Mouse (Mus musculus) granulocyte monocyte progenitor cell, adult 5-6 weeks (primary cell): ENCODE measurements around the gene Magoh. TPM values are rescaled to one million over a fixed set of nuclear protein-coding genes. Genes with fewer than 3 reads are reported as not detected.

Experiments
- ATAC-seq: replicated peaks from 2 replicates; pipeline ENCODE4 v1.8.0; 2016; ENCODE audit warnings: mild to moderate bottlenecking, moderate TSS enrichment, inconsistent platforms; ENCODE audit not compliant: poor library complexity, severe bottlenecking
- total RNA-seq, 2 experiments: library from RNA; stranded (forward) in 1 of 2; stranded (reverse) in 1 of 2; fragments of 200-712, 200-1000 nt in 1 of 2; fragments of >200 nt in 1 of 2; fragmentation: Nextera tagmentation in 1 of 2; gene quantifications; 2 replicates each; pipeline ENCODE4 v1.2.3; 2014 to 2017

Gene Magoh
- total RNA-seq, 2 experiments from 2014 or later: 294 to 356 TPM

DNA sequence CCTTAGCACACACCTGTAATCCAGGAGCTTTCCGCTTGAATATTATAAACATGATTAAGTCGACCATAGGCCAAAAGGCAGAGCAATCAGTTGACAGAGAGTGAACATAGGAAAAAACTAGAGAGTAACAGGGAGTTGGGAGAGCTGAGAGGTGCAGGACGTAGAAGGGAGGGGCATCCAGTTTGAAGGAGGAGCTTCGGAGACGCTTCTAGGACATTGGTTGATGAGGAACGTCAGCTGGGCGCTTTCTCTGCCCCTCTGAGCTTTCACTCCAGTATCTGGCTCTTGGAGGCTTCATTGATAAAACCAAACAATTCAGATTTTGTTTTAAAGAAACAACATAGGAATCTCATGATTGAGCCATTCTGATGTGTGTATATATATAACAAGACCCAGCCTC, 6.8 kb downstream of the Magoh start:
- ATAC-seq: no peak

DNA sequence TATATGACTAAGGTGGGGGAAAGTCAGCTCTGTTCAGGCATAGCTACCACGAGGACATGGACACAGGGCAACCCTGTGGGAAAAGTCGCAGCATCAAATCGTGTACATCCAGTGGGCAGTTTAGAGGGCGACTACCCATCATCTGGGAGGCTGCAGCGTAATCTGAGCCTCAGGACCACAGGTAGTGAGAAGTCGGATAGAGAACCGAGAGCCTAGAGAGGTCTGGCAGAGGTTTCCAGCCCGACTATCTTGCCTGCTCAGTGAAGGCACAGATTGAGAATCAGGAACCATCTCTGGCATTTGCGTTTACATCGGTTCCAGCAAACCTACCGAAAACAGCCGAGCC, 9.8 kb downstream of the Magoh start:
- no peak for ATAC-seq

DNA sequence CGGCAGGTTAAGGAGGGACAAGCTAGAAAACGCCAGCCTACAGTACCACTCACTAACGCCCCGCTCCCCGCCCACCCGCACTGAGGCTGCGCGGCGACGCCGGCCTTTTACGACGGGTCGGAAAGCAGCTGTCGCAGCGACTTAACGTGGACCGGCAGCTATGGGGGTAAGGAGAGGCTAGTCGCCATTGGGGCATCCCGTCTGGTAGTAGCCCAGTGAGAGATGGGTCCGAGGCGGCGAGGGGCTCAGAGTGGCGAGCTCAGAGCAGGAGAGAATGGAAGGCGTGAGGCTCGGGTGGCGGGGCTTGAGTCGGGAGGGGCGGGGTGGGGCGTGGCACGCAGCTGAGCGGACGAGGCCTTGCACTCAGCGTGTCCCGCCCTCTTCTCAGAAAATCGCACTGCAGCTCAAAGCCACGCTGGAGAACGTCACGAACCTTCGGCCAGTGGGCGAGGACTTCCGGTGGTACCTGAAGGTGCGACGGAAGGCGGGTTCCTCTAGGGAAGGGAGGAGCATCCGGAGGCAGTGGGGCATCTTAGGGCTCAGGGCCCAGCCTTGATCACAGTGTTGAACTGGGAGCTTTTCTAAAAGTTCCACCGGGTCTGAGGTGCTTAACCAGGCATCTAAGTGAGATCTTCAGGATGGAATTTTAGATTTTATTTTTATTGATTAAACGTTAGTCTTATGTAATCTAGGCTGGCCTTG, 10.3 kb downstream of the Magoh start, which contains the start of gene 0610037L13Rik:
0610037L13Rik (plus strand) TSS at position 83 of the 702 bp plus-strand sequence.
- peak; percentile 93 for ATAC-seq

DNA sequence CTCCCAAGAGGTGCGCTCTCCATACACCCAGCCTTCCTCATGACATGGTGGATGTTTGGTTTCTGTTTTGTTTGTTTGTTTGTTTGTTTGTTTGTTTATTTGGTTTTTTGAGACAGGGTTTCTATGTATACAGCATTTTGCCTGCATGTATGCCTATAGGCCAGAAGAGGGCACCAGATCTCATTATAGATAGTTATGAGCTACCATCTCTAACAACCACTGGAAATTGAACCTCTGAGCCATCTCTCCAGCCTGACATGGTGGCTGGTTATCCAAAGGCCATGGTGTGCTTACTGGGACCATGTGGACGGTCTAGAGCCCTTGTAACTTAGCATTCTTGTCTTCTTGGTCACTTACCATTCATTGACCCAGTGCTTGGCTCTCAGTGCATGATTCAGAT, 13.1 kb downstream of the Magoh start:
- ATAC-seq: no peak

DNA sequence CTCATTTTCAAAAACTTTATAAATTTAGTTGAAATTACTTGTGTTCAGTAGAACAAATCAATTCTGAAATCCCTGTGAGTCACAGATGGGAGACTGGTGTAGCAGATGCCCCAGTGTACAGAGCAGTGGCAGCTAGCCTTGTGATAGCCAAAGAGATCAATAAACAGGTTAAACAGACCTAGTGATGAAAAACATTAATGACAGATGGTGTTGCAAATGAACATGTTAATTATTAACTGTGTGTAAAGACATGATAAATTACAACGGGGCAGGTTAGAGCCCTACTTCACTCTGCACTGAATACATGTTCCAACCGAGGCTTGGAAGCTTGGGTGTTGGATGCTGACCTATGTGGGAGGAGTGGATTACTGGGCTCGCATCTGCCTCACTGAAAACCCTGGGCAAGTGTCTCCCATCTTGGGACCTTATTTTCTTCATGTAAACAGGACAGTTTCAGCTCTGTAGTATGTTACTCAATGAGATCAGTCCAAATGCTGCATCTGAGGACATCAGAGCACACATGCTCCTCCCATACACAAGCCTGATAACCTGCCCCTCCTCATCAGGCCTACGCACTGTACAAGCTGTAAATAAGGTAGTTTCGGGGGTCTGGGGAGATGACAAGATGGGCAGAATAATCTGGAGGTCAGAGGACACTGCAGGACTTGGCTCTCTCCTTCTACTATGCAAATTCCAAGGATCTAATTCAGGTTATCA, 19.8 kb downstream of the Magoh start:
- no peak for ATAC-seq

DNA sequence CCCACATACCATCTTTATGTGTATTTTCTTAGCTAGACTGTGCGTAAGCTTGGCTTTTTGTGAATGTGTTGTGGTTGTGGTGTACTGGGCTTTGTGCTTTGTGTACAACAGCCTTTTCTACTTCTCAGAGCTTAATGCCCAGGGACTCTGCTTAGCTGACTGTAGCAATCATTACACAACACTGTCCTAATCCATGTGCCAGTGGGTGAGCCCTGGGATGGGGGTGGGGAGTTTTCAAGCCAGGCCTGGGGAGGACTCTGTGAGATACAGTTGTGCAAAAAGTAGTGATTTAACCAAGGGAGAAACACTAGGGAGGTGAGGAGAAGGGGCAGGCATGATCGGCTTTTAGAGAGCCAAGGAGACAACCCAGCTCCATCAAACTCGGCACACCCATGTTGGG, 20.7 kb downstream of the Magoh start:
- no peak for ATAC-seq

DNA sequence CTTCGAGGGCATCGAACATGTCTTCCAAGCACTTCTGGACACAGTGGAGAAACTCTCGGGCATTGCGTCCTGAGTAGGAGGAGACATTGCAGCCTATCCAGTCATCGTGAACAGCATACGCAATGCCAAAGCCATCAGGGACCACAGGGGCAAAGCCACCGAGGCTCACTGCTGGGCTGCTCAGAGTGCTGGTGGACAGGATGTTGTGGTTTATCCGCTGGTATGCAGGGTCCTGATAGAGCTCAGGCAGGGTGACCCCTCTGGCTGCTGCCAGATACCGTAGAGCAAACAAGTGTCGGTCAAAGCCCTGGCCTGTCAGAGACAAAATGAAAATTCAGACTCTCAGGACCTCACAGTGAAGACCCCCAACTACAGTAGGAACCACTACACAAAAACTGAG, 24.7 kb downstream of the Magoh start:
- ATAC-seq: no peak

DNA sequence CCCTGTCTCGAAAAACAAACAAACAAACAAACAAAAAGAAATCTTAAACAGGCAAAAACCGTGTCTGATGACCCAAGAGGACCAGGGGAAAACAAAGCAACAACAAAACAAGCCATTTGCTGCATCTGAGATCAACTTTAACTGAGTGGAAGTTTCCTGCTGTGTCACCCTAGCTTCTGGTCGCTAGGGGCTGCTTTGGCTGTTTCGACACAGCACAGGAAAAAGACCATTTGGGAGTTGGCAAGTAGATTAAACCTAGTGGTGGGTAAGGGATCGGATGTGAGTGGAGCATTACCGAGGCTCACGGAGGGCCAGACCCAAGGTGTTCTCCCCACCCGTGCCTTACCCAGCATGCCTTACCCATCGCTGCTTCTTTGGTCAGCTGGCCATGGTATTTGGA, 27.0 kb downstream of the Magoh start:
- no peak for ATAC-seq

DNA sequence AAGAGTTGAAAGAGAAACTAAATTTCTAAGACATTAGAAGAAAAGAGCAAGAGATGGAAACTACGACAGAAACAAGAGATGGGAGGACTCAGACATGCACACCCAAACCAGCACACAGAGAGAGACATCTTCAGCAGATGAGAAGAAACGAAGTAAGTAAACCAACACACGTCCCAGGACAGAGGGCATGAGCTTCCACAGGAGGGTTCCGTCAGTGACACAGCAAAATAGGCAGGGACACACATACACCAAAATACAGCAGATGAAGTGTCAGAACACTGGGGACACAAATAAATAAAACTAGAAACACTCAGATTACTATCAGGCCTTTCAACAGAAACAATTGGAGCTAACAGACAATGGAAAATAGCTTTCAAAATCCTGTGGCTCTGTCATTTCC, 30.5 kb downstream of the Magoh start:
- ATAC-seq: no peak

DNA sequence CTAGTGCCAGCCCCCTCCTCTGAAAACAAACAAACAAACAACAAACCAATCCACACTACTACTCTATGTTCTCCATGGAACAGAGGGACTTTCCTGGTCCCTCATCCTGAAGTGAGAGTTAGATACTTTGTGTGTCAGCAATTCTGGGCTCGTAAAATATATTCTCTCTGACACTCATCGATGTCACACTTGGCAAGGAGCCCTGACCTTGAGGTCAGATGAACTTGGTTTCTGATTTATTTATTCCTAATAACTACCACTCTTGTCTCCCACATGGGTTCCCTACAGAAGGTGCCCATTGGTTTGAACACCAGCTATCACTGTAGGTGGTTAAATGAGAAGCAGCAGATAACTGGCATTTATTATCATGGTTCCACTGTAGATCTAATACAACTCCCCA, 40.8 kb downstream of the Magoh start:
- ATAC-seq: no peak

DNA sequence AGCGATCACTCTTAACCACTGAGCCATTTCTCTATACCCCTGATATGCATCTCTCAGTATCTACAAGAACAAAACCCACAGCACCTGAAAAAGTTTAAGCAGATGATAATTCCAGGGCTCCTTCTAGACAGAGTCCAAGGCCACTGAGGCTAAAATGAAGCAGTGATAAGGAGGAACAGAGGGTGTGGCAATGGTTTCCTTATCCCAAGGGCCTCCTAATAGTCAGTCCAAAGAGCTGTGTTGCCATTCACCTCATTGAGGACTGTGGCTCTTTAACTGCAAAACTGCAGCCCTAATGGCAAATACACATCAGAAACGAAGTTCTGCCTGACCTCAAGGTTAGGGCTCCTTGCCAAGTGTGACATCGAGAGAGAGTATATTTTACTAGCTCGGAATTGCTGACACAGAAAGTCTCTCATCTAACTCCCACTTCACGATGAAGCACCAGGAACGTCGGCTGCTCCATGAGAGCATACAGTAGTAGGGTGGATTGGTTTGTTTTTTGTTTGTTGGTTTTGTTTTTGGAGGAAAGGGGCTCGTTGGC, 41.7 kb downstream of the Magoh start:
- no peak for ATAC-seq

DNA sequence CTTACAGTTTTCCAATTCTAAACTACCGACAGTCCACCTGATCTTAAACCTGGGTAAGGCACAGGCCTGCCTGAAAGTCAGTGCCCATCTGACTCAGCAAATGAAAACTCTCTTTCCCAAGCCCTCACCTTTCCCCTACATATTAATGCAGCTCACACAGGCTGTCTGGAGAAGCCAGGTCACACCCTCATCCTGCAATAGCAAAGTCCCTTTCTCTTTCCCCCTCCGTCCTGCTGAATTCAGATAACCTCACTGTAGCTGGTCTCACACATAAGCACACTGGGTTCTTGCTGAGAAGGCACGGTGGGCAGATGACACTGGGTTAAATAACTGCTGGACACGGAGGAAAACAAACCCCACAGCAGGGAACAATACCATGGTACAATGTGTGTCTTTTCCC, 42.4 kb downstream of the Magoh start:
- no peak for ATAC-seq

DNA sequence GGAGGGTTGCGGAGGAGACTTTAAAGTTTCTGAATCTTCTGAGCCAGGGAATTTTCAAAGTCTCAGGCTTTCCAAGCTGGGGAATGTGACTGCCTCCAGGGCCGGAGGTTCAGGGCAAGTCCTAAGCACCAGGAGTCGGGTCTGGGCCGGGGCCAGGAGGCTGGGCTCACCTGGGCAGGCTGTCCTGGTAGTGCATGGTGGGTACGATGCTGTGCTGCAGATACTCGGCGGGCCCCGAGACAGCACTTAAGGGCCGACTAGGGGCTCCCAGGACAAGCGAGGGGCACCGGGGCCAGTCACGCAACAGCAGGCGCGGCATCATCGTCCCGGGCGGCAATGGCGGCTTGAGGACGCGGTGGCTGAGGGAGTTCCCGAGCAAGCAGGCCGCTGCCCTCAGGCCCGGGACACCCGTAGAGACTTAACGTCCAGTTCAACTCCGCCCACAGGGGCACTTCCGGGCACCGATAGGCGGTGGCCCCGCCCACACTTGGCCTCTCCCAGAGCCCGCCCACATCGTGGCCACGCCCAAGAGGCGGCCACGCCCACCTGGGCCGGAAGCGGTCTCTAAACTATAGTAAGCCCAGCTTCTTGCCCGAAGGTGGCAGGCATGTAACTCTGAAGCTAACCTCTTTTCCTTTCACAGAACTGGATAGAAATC, 43.7 kb downstream of the Magoh start, which contains the start of gene Cpt2:
Cpt2 (minus strand) TSS at position 466 of the 658 bp plus-strand sequence.
- peak; percentile 99 for ATAC-seq

DNA sequence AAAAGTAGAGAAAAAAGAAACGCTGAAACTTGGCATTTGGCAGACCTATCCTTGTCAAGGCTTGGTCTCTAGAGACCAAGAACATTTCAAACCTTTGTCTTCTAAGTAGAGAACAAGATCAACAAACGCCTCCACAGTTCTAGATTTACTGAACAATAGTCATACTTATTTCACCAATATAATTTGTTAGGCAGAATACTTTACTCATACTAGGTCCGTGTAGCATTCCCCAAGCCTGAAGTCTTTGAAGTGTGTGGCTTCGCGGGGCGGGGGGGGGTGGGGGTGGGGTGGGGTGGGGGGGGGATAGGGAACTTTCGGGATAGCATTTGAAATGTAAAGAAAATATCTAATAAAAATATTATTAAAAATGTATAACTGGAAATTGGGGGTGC, 44.2 kb downstream of the Magoh start:
- ATAC-seq: no peak

DNA sequence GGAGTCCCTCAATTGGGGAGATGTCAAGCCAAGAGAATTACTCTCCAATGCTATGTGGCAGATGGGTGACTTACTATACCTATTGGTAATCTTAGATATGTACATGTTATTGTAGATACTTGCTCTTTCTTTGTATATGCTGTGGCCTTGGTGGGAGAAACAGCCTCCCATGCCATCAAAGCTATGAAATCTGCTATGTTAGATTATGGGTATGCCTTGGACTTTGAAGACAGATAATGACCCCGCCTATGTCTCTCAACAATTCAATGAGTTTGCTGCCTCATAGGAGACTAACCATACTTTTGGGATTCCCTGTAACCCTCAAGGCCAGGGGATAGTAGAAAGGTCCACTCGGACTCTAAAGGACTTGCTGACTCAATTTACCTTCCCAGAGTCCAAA, 48.7 kb downstream of the Magoh start:
- ATAC-seq: no peak

DNA sequence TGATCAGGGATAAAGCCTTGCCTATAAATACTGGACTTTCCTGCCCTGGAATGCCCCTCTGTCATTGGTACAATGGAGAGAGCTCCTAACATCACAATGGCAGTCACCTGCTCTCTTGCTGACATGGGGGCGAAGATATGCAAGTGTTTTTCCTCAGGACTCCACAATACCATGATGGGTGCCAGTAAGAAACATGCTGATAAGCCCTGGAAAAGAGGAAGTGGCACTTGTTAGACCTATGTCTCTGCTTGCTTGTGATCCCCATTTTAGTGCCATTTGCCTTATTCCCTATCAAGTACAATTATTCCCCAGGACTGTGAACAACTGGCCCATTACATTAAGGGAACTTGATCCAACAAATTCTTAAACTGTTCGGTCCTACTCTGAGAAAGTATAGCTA, 49.2 kb downstream of the Magoh start:
- peak; percentile 52 for ATAC-seq

DNA sequence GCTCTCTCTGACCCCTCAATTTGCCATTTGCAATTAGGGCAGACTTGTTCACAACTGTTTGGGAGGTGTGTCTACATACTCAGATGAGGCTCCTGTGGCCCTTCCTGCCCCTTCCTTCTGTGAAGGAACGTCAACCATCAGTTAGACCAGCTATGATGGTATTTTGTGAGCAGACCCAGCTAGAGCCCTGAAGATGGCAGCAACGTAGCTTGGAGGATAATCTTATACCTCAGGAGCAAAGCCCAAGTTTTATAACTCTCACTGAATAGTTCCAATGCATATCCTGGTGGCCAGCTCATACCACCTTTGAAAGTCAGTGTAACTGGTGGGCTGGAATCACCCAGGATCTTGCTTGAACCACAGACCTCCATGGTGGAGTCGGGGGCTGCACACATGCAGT, 51.9 kb downstream of the Magoh start:
- no peak for ATAC-seq

DNA sequence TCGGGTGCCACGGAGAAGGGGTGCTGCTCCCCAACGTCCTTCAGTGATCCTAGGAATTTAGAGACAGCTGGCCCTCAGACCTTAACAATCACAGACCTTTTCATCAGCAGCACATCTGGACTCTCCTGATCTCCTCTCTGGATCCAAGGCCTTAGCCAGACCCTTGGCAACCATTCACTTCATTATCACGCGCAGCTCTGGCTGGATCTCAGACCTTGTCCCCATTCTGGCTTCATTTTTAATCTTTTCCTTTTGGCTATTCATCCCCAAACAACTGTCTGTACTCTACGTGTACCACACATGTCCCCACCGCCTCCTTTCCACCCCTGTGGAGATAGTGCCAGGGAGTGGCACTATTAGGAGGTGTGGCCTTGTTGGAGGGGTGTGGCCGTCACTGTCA, 53.7 kb downstream of the Magoh start:
- ATAC-seq: no peak

DNA sequence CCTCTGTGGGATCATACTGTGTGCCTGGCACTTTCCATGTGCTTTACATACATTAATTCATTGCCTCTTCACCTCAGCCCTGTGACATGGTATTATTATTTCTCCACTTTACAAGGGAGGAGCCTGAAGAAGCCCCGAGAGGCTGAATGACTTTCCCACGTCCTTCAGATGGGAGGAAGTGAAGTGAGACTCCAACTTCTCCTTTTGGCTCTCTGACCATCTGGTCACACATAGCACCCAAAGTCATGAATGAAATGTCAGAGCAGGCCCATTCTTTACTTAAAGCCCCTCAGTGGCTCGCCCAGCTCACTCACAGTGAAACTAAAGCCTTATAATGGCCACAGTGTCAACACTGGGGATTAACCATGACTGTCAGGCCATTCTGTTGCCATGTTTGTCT, 55.7 kb downstream of the Magoh start:
- ATAC-seq: peak; percentile 89
